Mouse (Mus musculus): ENCODE results near the gene Grn. TPM values are rescaled to one million over a fixed set of nuclear protein-coding genes. Genes with fewer than 3 reads are reported as not detected.

The Grn gene
- total RNA-seq, 2 experiments from 2014 or later, result 156 to 181 TPM

DNA sequence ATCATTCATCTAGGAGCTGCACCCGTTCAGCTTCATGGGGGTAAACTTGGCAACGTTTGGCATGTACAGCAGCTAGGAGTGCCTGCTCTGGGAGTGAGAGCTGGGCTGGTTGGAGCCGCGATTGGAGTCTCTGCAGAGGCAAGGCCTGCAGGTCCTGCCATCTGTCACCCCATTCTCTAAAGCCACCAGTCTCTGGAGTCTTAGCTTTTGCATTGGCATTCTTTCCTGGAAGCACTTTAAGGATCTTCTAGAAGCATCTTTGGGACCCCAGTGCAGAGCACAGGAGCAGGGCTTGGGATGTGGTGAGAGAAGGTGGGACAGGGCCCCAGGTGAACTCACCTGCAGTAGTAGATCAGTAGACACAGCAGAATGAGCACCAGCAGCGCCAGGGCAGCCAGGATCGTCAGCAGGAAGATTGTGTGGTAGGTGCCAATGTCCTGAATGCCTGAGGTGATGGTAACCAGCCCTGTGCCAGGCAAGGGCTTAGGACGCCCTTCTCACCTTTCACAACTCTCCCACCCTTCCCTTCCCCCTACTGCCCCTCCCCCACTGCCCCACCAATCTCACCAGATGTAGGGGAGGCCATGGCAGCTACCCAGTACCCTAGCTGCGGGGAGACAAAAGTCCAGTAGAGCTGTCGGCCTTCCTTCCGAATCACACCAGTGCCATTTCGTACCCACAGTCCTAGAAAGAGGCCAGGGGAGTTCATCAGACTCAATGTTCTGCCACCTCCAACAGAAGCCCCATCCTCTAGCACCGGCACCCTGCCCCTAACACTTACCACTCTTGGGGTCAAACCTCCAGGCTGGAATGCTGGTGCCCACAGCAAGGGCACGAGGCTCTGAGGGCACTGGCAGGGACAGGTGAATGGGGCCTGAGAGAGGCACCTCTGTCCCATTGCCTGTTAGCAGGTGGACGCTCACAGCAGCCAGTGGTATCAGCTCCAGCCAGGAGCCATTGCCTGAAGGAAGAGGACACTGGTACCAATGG, 9.3 kb downstream of the Grn start:
- DNase-seq (ENCODE audit: low spot score in 2 of 2), result no peak

GRCm38 (mm10) chr11:102440255-102440654, 10.1 kb downstream of the Grn start:
- no peak for DNase-seq (ENCODE audit: low spot score in 2 of 2)

GRCm38 (mm10) chr11:102441434-102441833, 11.3 kb downstream of the Grn start:
- no peak for DNase-seq (ENCODE audit: low spot score in 2 of 2)

- DNase-seq (ENCODE audit: low spot score in 2 of 2), result no peak
Measured at GRCm38 (mm10) chr11:102442089-102442488, 12.0 kb downstream of the Grn start.

DNA sequence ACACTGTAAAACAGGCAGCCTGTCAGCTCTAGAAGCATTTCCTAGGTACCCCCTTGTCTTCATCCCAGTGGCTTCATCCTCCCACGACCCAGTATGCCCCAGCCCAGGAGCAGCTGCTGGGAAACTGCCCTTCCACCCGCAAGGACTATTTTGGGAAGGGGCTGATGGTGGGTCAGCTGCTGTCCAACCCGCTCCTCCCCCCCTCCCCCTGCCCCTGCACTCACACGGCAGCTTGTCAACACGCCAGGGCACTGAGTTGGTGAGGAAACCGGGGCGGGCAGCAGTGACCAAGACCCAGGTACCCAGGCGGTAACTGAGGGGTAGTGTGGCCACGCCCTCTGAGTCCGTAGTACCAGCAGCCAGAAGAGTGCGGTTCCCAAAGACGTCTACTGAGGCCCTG, 13.6 kb downstream of the Grn start:
- no peak for DNase-seq (ENCODE audit: low spot score in 2 of 2)

- DNase-seq (ENCODE audit: low spot score in 2 of 2), result no peak
Measured at GRCm38 (mm10) chr11:102444321-102444720, 14.2 kb downstream of the Grn start.

DNA sequence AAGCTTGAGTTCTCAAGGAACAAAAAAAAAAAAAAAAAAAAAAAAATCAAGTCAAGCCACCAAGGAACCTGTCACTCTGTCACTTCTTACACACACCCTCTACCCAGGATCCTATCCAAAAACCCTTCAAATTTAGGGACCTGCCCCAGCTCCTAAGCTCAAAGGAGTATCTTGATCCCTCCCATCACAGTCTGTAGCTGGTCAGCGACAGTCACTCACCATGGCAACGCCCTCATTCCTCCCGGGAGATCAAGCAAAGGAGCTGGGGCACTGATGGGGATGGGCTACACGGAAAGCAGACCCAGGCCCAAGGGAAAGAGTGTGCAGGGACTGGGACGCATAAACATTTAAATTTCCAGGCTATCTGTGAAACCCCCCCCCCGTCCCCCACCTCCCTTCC, 14.7 kb downstream of the Grn start:
- DNase-seq (ENCODE audit: low spot score in 2 of 2), result no peak

GRCm38 (mm10) chr11:102445264-102445890, 15.3 kb downstream of the Grn start:
- DNase-seq (ENCODE audit: low spot score in 2 of 2), result no peak

DNA sequence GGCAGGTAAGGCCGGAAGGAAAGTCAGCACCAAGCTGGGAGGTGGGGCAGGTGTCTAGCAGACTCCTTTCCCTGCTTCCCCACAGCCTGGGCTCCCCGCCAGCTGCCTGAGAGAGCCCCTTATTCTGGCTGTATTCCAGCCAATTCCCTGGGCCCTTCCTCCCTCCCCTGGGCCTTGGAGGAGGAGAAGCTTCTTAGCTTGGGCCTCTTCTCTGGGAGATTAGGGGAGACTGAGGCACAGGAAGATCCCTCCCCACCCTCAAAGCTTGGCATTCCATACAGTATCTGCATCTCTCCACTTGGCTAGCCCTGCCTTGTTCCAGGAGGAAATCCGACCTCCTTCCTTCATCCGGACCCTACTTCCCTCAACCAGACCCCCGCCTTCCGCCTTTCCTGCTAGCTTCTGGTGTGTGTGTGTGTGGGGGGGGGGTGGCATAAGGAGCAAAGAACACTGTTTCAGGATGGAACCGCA, 15.8 kb downstream of the Grn start:
- no peak for DNase-seq (ENCODE audit: low spot score in 2 of 2)

- DNase-seq (ENCODE audit: low spot score in 2 of 2), result no peak
Measured at GRCm38 (mm10) chr11:102446581-102447461, 16.7 kb downstream of the Grn start.

DNA sequence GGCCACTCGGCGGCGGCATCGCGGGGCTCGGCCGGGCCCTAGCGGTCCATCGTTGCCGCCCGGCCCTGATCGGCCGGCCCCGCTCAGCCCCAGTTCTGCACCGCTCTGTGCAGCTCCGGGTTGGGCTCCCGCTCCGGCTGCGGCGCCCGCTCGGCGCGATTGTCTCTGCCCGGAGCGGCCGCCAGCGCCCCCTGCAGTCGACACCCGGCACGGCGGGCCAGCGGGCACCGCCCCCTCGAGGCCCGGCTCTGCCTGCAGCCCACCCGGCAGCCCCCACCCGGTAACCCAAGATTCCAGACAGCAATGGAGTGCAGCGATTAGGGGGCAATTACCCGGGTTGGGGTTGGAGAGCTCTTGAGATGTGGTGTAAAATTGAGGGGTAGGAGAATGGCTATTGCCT, 17.4 kb downstream of the Grn start, which contains the start of gene Fam171a2:
Fam171a2 (minus strand) TSS at position 186 of the 400 bp plus-strand sequence.
- peak; percentile 83 to 86 for DNase-seq (ENCODE audit: low spot score in 2 of 2)

DNA sequence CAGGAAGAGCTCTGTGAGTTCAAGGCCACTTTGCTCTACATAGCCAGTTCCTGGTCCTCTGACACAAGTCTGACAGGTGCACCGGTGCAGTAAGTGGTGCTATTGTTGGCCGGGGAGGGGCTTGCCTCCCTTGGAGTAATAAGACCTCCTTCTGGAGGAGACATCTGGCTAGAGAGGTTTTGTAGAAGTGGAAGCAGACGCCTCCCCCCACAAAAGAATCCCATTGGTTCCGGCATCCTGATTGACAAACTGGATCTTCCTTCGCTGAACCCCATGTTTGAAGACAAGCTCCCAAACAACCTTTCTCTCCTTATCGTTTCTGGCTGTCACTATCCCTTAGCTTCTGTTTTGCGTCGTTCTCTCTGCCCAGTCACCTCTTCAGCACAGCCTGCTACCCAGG, 18.2 kb downstream of the Grn start:
- no peak for DNase-seq (ENCODE audit: low spot score in 2 of 2)

DNA sequence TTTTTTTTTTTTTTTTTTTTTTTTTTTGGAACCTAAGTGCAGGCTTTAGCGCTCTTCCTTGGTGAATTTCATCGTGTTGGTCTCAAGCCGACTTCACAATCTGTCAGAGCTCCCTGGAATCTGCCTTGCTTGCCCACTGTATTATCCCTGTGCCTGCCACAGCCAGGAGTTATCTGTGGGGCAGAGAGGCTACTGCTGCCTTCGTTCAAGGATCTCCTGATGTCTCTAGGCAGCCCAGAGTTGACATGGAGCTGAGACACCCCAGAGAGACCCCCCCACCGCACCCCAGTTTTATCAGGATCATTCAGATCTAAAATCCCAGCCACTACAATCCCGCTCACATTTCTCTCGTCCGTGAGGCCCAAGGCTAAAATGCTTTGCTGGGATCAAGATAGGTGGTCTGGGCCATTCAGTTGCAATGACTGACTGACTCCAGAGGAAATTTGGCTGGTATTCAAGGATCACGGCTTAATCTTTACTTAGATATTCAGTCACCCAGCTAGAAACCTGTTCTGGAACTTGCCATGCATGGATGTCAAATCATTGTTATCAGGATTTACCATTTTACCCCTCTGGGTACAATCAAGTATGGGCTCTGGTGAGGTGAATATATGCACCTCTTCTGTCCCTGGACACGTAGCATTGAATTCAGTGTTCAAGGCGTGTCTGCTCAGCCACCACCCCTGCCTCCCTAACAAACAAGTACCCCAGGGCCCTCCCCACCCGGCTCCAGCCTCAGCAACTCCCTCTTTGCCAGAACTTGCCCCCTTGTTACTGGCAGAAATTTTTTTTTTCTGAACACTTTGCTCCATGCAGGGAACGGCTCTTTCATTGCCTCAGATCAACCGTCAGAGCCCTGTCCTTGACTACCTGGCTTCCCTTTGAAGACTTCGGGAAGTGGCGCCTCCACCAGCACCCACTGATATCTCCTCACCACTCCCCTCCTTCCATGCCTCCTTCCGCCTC, 19.2 kb downstream of the Grn start:
- no peak for DNase-seq (ENCODE audit: low spot score in 2 of 2)

GRCm38 (mm10) chr11:102453131-102453530, 23.0 kb downstream of the Grn start:
- no peak for DNase-seq (ENCODE audit: low spot score in 2 of 2)

- DNase-seq (ENCODE audit: low spot score in 2 of 2), result peak; percentile 62 to 68
Measured at GRCm38 (mm10) chr11:102455740-102456396, 25.8 kb downstream of the Grn start.

DNA sequence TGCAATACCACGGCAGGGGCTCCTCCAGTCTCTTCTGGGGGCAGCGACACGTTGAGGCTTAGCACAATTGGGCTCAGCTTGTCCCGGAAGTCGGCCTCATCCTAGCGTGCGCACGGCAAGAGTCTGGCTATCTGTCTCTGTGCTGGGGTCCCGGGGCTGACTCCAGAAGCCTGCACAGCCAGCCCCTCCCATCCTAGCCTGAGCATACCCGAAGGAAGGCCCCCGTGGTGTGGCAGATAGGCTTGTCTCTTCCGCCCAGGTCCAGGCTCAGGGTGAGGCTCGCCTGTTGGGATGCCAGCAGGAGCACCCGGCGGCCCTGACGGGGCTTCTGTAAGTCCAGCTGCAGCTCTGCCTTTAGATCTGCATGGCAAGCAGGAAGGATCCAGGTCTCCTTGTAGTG, 30.4 kb downstream of the Grn start:
- no peak for DNase-seq (ENCODE audit: low spot score in 2 of 2)

- DNase-seq (ENCODE audit: low spot score in 2 of 2), result no peak
Measured at GRCm38 (mm10) chr11:102461764-102462163, 31.6 kb downstream of the Grn start.

DNA sequence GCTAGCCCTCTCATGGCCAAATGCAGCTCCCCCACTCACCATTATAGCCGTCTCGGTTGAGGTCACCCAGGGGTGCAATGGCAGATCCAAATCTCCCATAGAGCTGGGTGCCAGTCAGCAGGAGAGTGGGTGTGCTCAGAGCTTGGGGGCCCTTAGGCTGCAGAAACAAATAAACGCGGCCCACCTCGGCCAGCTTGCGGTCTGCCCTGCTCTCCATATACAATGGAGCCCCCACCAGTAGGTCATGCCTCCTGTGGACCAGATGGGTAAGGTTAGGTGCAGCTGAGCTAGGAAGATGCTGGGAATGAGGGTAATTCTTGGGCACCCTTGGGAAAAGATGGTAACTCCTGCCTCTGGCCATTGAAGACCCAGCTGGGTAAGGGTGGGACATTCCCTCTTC, 34.8 kb downstream of the Grn start:
- no peak for DNase-seq (ENCODE audit: low spot score in 2 of 2)

- DNase-seq (ENCODE audit: low spot score in 2 of 2), result peak; percentile 49 to 60
Measured at GRCm38 (mm10) chr11:102465713-102466436, 35.8 kb downstream of the Grn start.

All from adrenal gland, adult 18-20 months (tissue).